Mouse (Mus musculus) MEL (cell line): ENCODE measurements at regions not wholly inside any gene's neighbourhood (a gene's known extent, or its start where the extent isn't known, plus 50 kb on each side); places are given as distances from the start of the nearest gene placed in this dataset.

Experiments used
- DNase-seq: peaks from one replicate; pipeline ENCODE4 v3.0.0; 2011; ENCODE audit warnings: low read depth, low spot score
- H3K27ac ChIP-seq: 2 replicates; pipeline ENCODE4 v1.5.1; 2012; ENCODE audit warnings: low read depth, mild to moderate bottlenecking, control low read depth, low read length, moderate library complexity; ENCODE audit not compliant: control insufficient read depth
- H3K27me3 ChIP-seq, 2 experiments: fragments of 150-350 bp in 1 of 2; sonication (generic) in 1 of 2; 2 replicates each; pipeline ENCODE4 v1.6.1; 2012; ENCODE audit warnings: low read length in 2 of 2, mild to moderate bottlenecking in 2 of 2, improper control_type of control experiment in 1 of 2, moderate library complexity in 1 of 2; ENCODE audit not compliant: insufficient read depth in 2 of 2, control insufficient read depth in 1 of 2
- H3K36me3 ChIP-seq, 2 experiments: 2 replicates each; pipeline ENCODE4 v1.6.1; 2012 to 2014; ENCODE audit warnings: low read length in 2 of 2, improper control_type of control experiment in 1 of 2, inconsistent platforms in 1 of 2, mild to moderate bottlenecking in 1 of 2; ENCODE audit not compliant: insufficient read depth in 2 of 2, control insufficient read depth in 1 of 2
- H3K4me1 ChIP-seq, 2 experiments: fragments of 150-350 bp in 1 of 2; sonication (generic) in 1 of 2; 2 replicates each; pipeline ENCODE4 v1.6.1; 2012; ENCODE audit warnings: low read length in 2 of 2, improper control_type of control experiment in 1 of 2, mild to moderate bottlenecking in 1 of 2; ENCODE audit not compliant: insufficient read depth in 2 of 2, control insufficient read depth in 1 of 2
- H3K4me3 ChIP-seq, 2 experiments: fragments of 150-350 bp in 1 of 2; sonication (generic) in 1 of 2; 2 replicates each; pipeline ENCODE4 v1.5.1; 2012; ENCODE audit warnings: low read depth in 2 of 2, low read length in 2 of 2, mild to moderate bottlenecking in 2 of 2, moderate library complexity in 2 of 2, control low read depth in 1 of 2, improper control_type of control experiment in 1 of 2; ENCODE audit not compliant: control insufficient read depth in 1 of 2, insufficient read depth in 1 of 2
- H3K79me2 ChIP-seq: 2 replicates; pipeline ENCODE4 v1.6.1; 2012; ENCODE audit warnings: mild to moderate bottlenecking, low read length, moderate library complexity; ENCODE audit not compliant: control insufficient read depth, poor library complexity, insufficient read depth
- H3K9ac ChIP-seq: 2 replicates; pipeline ENCODE4 v1.6.1; 2012; ENCODE audit warnings: low read depth, mild to moderate bottlenecking, control low read depth, low read length, moderate library complexity; ENCODE audit not compliant: control insufficient read depth, poor library complexity, severe bottlenecking
- H3K9me3 ChIP-seq: fragments of 150-350 bp; sonication (generic); replicated peaks from 2 replicates; pipeline ENCODE4 v1.6.1; 2012; ENCODE audit warnings: mild to moderate bottlenecking, low read length, improper control_type of control experiment, moderate library complexity; ENCODE audit not compliant: insufficient read depth
- CHD1 ChIP-seq: IDR thresholded peaks from 2 replicates; pipeline ENCODE4 v1.6.1; 2012; ENCODE audit warnings: low read depth, mild to moderate bottlenecking, inconsistent platforms, low read length, improper control_type of control experiment
- CHD2 ChIP-seq: IDR thresholded peaks from 2 replicates; pipeline ENCODE4 v1.6.1; 2011; ENCODE audit warnings: low read length, improper control_type of control experiment
- EP300 ChIP-seq, 2 experiments: IDR thresholded peaks; 2 replicates each; pipeline ENCODE4 v1.6.1; 2011; ENCODE audit warnings: improper control_type of control experiment in 2 of 2, low read length in 2 of 2, low read depth in 1 of 2, mild to moderate bottlenecking in 1 of 2
- GABPA ChIP-seq: IDR thresholded peaks from 2 replicates; pipeline ENCODE4 v1.6.1; 2012; ENCODE audit warnings: low read depth, mild to moderate bottlenecking, inconsistent platforms, low read length, improper control_type of control experiment, moderate library complexity
- JUND ChIP-seq: IDR thresholded peaks from 2 replicates; pipeline ENCODE4 v1.6.1; 2011; ENCODE audit warnings: low read depth, mild to moderate bottlenecking, improper control_type of control experiment, low read length
- MAFK ChIP-seq: IDR thresholded peaks from 2 replicates; pipeline ENCODE4 v1.6.1; 2011; ENCODE audit warnings: low read depth, mild to moderate bottlenecking, low read length, improper control_type of control experiment, borderline replicate concordance
- MAX ChIP-seq: IDR thresholded peaks from 2 replicates; pipeline ENCODE4 v1.6.1; 2011; ENCODE audit warnings: low read length, improper control_type of control experiment
- MAZ ChIP-seq: IDR thresholded peaks from 2 replicates; pipeline ENCODE4 v1.6.1; 2012; ENCODE audit warnings: low read depth, mild to moderate bottlenecking, inconsistent platforms, low read length, improper control_type of control experiment
- MXI1 ChIP-seq: IDR thresholded peaks from 2 replicates; pipeline ENCODE4 v1.6.1; 2011; ENCODE audit warnings: mild to moderate bottlenecking, low read depth, low read length, improper control_type of control experiment
- MYC ChIP-seq: IDR thresholded peaks from 2 replicates; pipeline ENCODE4 v1.6.1; 2011; ENCODE audit warnings: low read depth, mild to moderate bottlenecking, low read length, improper control_type of control experiment, moderate library complexity
- NRF1 ChIP-seq: IDR thresholded peaks from 2 replicates; pipeline ENCODE4 v1.6.1; 2014; ENCODE audit warnings: low read depth, mild to moderate bottlenecking, inconsistent platforms, low read length, improper control_type of control experiment, moderate library complexity; ENCODE audit not compliant: poor library complexity, insufficient read depth, severe bottlenecking
- POLR2AphosphoS2 ChIP-seq: IDR thresholded peaks from 2 replicates; pipeline ENCODE4 v1.6.1; 2011; ENCODE audit warnings: low read length, improper control_type of control experiment
- POLR2AphosphoS5 ChIP-seq: IDR thresholded peaks from 2 replicates; pipeline ENCODE4 v1.6.1; 2012; ENCODE audit warnings: low read depth, borderline replicate concordance, mild to moderate bottlenecking, inconsistent platforms, low read length, moderate library complexity, mixed read lengths
- RAD21 ChIP-seq: IDR thresholded peaks from 2 replicates; pipeline ENCODE4 v1.6.1; 2011; ENCODE audit warnings: mild to moderate bottlenecking, low read depth, low read length, improper control_type of control experiment
- RCOR1 ChIP-seq: IDR thresholded peaks from 2 replicates; pipeline ENCODE4 v1.6.1; 2012; ENCODE audit warnings: low read depth, mild to moderate bottlenecking, inconsistent platforms, low read length, improper control_type of control experiment
- TAL1 ChIP-seq: IDR thresholded peaks from 2 replicates; pipeline ENCODE4 v1.6.1; 2012; ENCODE audit warnings: mild to moderate bottlenecking, inconsistent platforms, low read length, moderate library complexity, mixed read lengths
- TCF12 ChIP-seq: IDR thresholded peaks from 2 replicates; pipeline ENCODE4 v1.6.1; 2014; ENCODE audit warnings: low read depth, mild to moderate bottlenecking, inconsistent platforms, low read length, improper control_type of control experiment, moderate library complexity
- UBTF ChIP-seq: IDR thresholded peaks from 2 replicates; pipeline ENCODE4 v1.6.1; 2012; ENCODE audit warnings: low read depth, mild to moderate bottlenecking, inconsistent platforms, low read length, improper control_type of control experiment, moderate library complexity, borderline replicate concordance; ENCODE audit not compliant: insufficient read depth
- USF2 ChIP-seq, 2 experiments: IDR thresholded peaks; 2 replicates each; pipeline ENCODE4 v1.6.1; 2011 to 2012; ENCODE audit warnings: improper control_type of control experiment in 2 of 2, low read length in 2 of 2, borderline replicate concordance in 1 of 2, inconsistent platforms in 1 of 2, low read depth in 1 of 2, mild to moderate bottlenecking in 1 of 2; ENCODE audit not compliant: insufficient read depth in 1 of 2
- ZKSCAN1 ChIP-seq: IDR thresholded peaks from 2 replicates; pipeline ENCODE4 v1.6.1; 2012; ENCODE audit warnings: low read depth, mild to moderate bottlenecking, inconsistent platforms, low read length, improper control_type of control experiment, moderate library complexity
- ZNF384 ChIP-seq: IDR thresholded peaks from 2 replicates; pipeline ENCODE4 v1.6.1; 2012; ENCODE audit warnings: low read depth, mild to moderate bottlenecking, inconsistent platforms, low read length, improper control_type of control experiment

- Histone ChIP-seq H3K9ac (no peak overlapping the region), H3K79me2 (no peaks in the 10 kb centered on the region), H3K27me3 (no peaks in the 10 kb centered on the region), H3K36me3 (no peaks in the 10 kb centered on the region), H3K4me1 (no peaks in the 10 kb centered on the region), H3K4me3 (no peak overlapping the region), H3K27ac (no peak overlapping the region), H3K9me3 (no peaks in the 10 kb centered on the region)
- DNase-seq, result no peak
- TF ChIP-seq MAFK, result peak; percentile 80; the same call in 1 of the 2 replicates
- no peak for TF ChIP-seq CHD2
Measured at GRCm38 (mm10) chr6:95769808-95770207, 51.2 kb upstream of the Suclg2 start.

- TF ChIP-seq RCOR1 (no peak), NRF1 (no peak), POLR2AphosphoS5 (no peak), MAZ (no peak), ZNF384 (no peak), ZKSCAN1 (no peak), RAD21 (no peak), MYC (no peak), CHD1 (no peak), TCF12 (no peak), GABPA (no peak)
- Histone ChIP-seq H3K79me2 (no peaks in the 10 kb centered on the region), H3K27ac (no peak overlapping the region), H3K4me3 (no peak overlapping the region), H3K36me3 (no peaks in the 10 kb centered on the region), H3K9ac (no peak overlapping the region), H3K27me3 (no peaks in the 10 kb centered on the region), H3K9me3 (no peaks in the 10 kb centered on the region), H3K4me1 (no peaks in the 10 kb centered on the region)
- DNase-seq, result no peak
Measured at GRCm38 (mm10) chr6:95801651-95802050, 83.1 kb upstream of the Suclg2 start.

- H3K9ac ChIP-seq, result no peak overlapping the region
- H3K4me1 ChIP-seq, result no peaks in the 10 kb centered on the region
- no peaks in the 10 kb centered on the region for H3K36me3 ChIP-seq
- H3K27ac ChIP-seq, result no peak overlapping the region
- H3K79me2 ChIP-seq, result no peaks in the 10 kb centered on the region
- TF ChIP-seq TCF12 (no peak), MAX (no peak), POLR2AphosphoS5 (no peak), CHD1 (no peak), POLR2AphosphoS2 (no peak), RAD21 (no peak), JUND (no peak), UBTF (no peak), USF2 (IDR thresholded peaks at IDR 0.05; ENCODE audit: borderline replicate concordance in 1 of 2, insufficient read depth in 1 of 2, low read depth in 1 of 2, low read length in 2 of 2) (no peak), GABPA (no peak), MYC (no peak), MXI1 (no peak), TAL1 (no peak), EP300 (IDR thresholded peaks at IDR 0.05; ENCODE audit: low read depth in 1 of 2, low read length in 2 of 2) (no peak)
- H3K9me3 ChIP-seq, result no peaks in the 10 kb centered on the region
- DNase-seq, result no peak
- no peak overlapping the region for H3K4me3 ChIP-seq
- no peaks in the 10 kb centered on the region for H3K27me3 ChIP-seq
Measured at GRCm38 (mm10) chr6:95841502-95841901, 122.9 kb upstream of the Suclg2 start.
